Mouse (Mus musculus) midbrain, postnatal 0 days (tissue): Measurements from ENCODE around the gene Paqr8. TPM values are rescaled to one million over a fixed set of nuclear protein-coding genes. Genes with fewer than 3 reads are reported as not detected.
"Not testable (repeated sequence)": the region's sequence is repeated elsewhere in the genome, so short reads cannot be mapped to it uniquely, and the experiment has no call there.

Experiments
- ATAC-seq: fragments of 200-750 bp; cut with Nextera tagmentation; 2 replicates; pipeline ENCODE4 v1.8.0; 2017; ENCODE audit warnings: moderate number of reproducible peaks, mild to moderate bottlenecking, moderate TSS enrichment, moderate library complexity; ENCODE audit not compliant: low FRiP score
- DNase-seq: peaks from one replicate; pipeline ENCODE4 v3.0.0-alpha.2; 2015; ENCODE audit warnings: low spot score
- H3K27ac ChIP-seq: fragments of 300-500 bp; sonication (generic); 2 replicates; pipeline ENCODE4 v1.5.1; 2014; ENCODE audit warnings: low read depth, mild to moderate bottlenecking, low read length, mixed read lengths
- H3K27me3 ChIP-seq: fragments of 300-500 bp; sonication (generic); 2 replicates; pipeline ENCODE4 v1.6.1; 2014; ENCODE audit warnings: low read length, control low read depth, mixed read lengths; ENCODE audit not compliant: insufficient read depth
- H3K36me3 ChIP-seq: fragments of 300-500 bp; sonication (generic); 2 replicates; pipeline ENCODE4 v1.6.1; 2014; ENCODE audit warnings: low read length, control low read depth, mixed read lengths; ENCODE audit not compliant: insufficient read depth
- H3K4me1 ChIP-seq: fragments of 300-500 bp; sonication (generic); 2 replicates; pipeline ENCODE4 v1.6.1; 2014; ENCODE audit warnings: mild to moderate bottlenecking, control low read depth, antibody characterized with exemption, low read length, mixed read lengths; ENCODE audit not compliant: insufficient read depth
- H3K4me2 ChIP-seq: fragments of 300-500 bp; sonication (generic); 2 replicates; pipeline ENCODE4 v1.6.1; 2014; ENCODE audit warnings: low read depth, mild to moderate bottlenecking, low read length, mixed read lengths; ENCODE audit not compliant: poor library complexity, severe bottlenecking
- H3K4me3 ChIP-seq: fragments of 300-500 bp; sonication (generic); 2 replicates; pipeline ENCODE4 v1.5.1; 2014; ENCODE audit warnings: low read depth, mild to moderate bottlenecking, low read length, moderate library complexity
- H3K9ac ChIP-seq: fragments of 300-500 bp; sonication (generic); replicated peaks from 2 replicates; pipeline ENCODE4 v1.6.1; 2014; ENCODE audit warnings: mild to moderate bottlenecking, low read length, moderate library complexity, mixed read lengths; ENCODE audit not compliant: poor library complexity, severe bottlenecking
- H3K9me3 ChIP-seq: fragments of 300-500 bp; sonication (generic); 2 replicates; pipeline ENCODE4 v1.6.1; 2016; ENCODE audit warnings: low read length, control low read depth
- CTCF ChIP-seq: IDR thresholded peaks from 2 replicates; pipeline ENCODE4 v1.5.1; 2016; ENCODE audit warnings: antibody characterized with exemption, mild to moderate bottlenecking
- WGBS: fragments of 180-500 bp; shearing (Covaris S2); extraction: QIAGEN DNeasy Blood & Tissue Kit; methylation state at CpG from one replicate; pipeline ENCODE4 v1.1.7; 2014; 5-methylcytosine and 5-hydroxymethylcytosine counted together
- polyA plus RNA-seq: library from polyadenylated mRNA; unstranded; fragments of >200 nt; fragmentation: Nextera tagmentation; extraction: Ambion mirVana; gene quantifications from 2 replicates; pipeline ENCODE4 v1.2.1, GENCODE M21; 2015
- total RNA-seq: library from RNA; depleted of rRNA; stranded (reverse); fragments of >200 nt; gene quantifications from 2 replicates; pipeline ENCODE4 v1.2.3, GENCODE M21; 2014

The Paqr8 gene
- total and polyA plus RNA-seq, 2 experiments from 2014 or later = 32.5 to 144 TPM

GRCm38 (mm10) chr1:20914769-20915168 is 24.4 kb downstream of the Paqr8 start:
- ATAC-seq (0 out of 2 replicates have a peak, but pooled peaks have one; percentile 2), DNase-seq (no peak)
- H3K4me2 ChIP-seq = no peak overlapping the region
- 92% methylated on average over 3 of the region's 3 CpGs for WGBS
- H3K9ac ChIP-seq = no peak overlapping the region
- no peak for TF ChIP-seq CTCF
- no peaks in the 10 kb centered on the region for H3K27me3 ChIP-seq
- H3K9me3 ChIP-seq = no peaks in the 10 kb centered on the region
- no peaks in the 10 kb centered on the region for H3K36me3 ChIP-seq
- no peak overlapping the region for H3K27ac ChIP-seq
- no peaks in the 10 kb centered on the region for H3K4me1 ChIP-seq
- no peak overlapping the region for H3K4me3 ChIP-seq

DNA sequence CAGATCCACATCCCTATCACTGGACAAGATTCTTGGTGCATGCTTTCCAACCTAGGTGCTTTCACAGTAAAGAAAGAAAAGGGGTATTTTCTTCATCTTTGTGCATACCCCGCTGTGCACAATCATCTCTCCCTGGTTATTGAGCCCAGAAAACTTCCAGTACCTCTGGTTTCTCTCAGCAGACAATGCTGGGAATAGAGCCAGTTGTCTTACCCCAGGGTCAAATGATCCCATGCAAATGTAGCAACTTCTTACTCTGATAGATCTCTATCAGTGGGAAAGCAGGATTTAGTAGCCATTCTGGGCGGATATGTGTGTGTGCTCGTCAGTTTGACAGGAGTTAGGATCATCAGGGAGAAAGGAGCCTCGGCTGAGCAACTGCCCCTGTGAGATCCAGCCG is 25.2 kb downstream of the Paqr8 start:
- no peak for TF ChIP-seq CTCF
- no peak overlapping the region for H3K4me2 ChIP-seq
- H3K9ac ChIP-seq = no peak overlapping the region
- no peaks in the 10 kb centered on the region for H3K27me3 ChIP-seq
- H3K36me3 ChIP-seq = no peaks in the 10 kb centered on the region
- ATAC-seq (no peak), DNase-seq (no peak)
- H3K4me3 ChIP-seq = no peak overlapping the region
- 72% methylated on average over 5 of the region's 5 CpGs for WGBS
- no peaks in the 10 kb centered on the region for H3K4me1 ChIP-seq
- H3K9me3 ChIP-seq = no peaks in the 10 kb centered on the region
- no peak overlapping the region for H3K27ac ChIP-seq

DNA sequence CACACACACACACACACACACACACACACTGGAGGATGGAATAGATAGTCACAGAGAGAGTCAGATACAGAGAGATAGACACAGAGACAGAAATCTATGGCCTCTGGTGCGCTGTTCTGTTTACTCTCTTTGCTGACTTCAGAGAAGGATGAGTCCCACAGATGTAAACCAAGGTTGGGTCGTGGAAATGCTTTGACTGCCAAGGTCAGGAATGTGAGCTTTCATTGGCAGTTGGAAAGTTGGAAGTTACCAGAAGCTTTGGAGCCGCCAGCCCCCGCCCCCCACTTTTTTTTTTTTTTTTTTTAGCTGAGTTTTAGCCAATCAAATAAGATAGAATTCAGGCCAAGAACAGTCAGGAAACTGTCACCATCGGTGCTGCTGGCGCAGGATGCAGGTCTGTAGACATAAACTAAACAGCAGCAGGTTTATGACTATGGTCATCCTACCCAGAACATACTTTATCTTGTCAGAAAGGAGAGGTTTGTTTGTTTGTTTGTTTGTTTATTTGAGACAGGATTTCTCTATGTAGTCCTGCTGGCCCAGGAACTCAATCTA is 27.2 kb downstream of the Paqr8 start:
- Histone ChIP-seq H3K36me3 (no peaks in the 10 kb centered on the region), H3K9me3 (no peaks in the 10 kb centered on the region), H3K4me1 (peaks cover 4% of the 10 kb centered on the region; the same call in 1 of the 2 replicates), H3K4me2 (no peak overlapping the region), H3K9ac (no peak overlapping the region), H3K4me3 (no peak overlapping the region), H3K27me3 (no peaks in the 10 kb centered on the region), H3K27ac (no peak overlapping the region)
- TF ChIP-seq CTCF = no peak
- 87% methylated on average over 6 of the region's 6 CpGs for WGBS
- ATAC-seq (no peak), DNase-seq (no peak)

GRCm38 (mm10) chr1:20919728-20920127 is 29.3 kb downstream of the Paqr8 start:
- Histone ChIP-seq H3K4me1 (peaks cover 4% of the 10 kb centered on the region; the same call in 1 of the 2 replicates), H3K9me3 (no peaks in the 10 kb centered on the region), H3K36me3 (no peaks in the 10 kb centered on the region), H3K4me2 (no peak overlapping the region), H3K4me3 (no peak overlapping the region), H3K9ac (no peak overlapping the region), H3K27me3 (no peaks in the 10 kb centered on the region), H3K27ac (no peak overlapping the region)
- no peak for TF ChIP-seq CTCF
- WGBS = 56% methylated on average over 2 of the region's 2 CpGs
- ATAC-seq (no peak; the same call in 1 of the 2 replicates), DNase-seq (peak; percentile 33)

DNA sequence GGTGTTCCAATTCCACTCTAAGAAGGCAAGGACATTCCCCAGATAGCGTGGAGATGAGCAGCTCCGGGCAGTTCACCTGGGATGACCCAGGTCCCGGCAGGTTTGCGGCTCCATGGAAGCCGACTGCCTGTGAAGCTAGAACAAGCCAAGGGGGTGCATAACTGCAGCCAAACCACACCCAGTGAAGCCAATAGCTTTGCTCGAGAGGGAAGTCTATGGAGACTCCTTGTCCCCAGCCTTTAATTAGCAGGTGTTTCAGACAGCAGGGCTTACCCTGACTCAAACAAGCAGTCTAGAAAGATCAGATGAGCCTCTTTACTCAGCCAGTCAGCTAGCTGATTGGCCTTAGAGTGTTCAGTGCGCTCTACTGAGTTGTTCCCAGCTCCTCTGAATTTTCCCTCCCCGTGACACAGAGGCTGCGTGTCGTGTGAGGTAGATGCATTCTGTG is 30.7 kb downstream of the Paqr8 start:
- ATAC-seq = 0 out of 2 replicates have a peak, but pooled peaks have one; percentile 18
- WGBS = 72% methylated on average over 10 of the region's 10 CpGs

DNA sequence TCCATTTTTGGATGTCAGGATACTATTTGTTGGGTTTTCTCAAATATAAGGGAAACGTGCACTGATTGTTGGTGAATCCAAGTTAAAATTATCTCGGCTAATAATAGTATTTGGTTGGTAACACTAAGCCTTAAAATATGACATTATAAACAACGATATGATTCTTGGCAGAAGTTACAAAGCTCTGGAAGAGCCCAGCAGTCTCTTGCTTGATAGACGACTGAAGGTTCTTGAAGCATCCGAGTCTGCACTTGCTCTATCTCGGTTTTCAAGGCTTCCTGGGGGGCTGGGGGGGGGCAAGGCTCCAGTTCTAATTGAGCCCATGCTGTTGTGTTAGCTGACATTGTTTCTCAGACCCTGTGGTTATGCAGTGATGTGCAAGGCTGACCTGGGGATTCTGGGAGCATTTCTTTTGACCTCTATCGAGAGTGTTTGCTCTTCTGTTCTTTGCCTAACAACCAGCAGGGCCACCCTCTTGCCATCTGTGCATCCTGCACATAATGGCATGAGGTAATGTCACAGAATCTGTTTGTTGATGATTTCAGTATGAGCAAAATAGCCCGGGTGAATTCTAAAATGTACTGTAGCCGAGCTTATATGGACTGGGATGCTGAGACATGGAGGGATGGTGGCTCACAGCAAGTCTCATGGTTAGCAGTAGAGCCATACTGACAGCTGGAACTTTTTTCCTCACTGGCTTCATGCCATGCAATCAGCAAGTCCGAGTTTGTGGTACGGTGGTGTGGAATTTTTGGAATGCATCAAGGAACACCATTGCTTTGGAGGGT is 32.4 kb downstream of the Paqr8 start:
- ATAC-seq = 0 out of 2 replicates have a peak, but pooled peaks have one; percentile 17
- peak; percentile 42 for DNase-seq
- TF ChIP-seq CTCF = peak; percentile 6; the same call in 1 of the 2 replicates
- 55% methylated on average over 11 of the region's 11 CpGs for WGBS
- Histone ChIP-seq H3K36me3 (no peaks in the 10 kb centered on the region), H3K4me3 (no peak overlapping the region), H3K4me1 (peaks cover 4% of the 10 kb centered on the region; the same call in 1 of the 2 replicates), H3K9me3 (no peaks in the 10 kb centered on the region), H3K4me2 (no peak overlapping the region), H3K27ac (peak overlapping the region; percentile 65), H3K27me3 (no peaks in the 10 kb centered on the region), H3K9ac (no peak overlapping the region)

More for the DNA sequence above, 30.7 kb downstream of the Paqr8 start:
- Histone ChIP-seq H3K27me3 (no peaks in the 10 kb centered on the region), H3K4me2 (no peak overlapping the region), H3K27ac (peak overlapping the region; percentile 55), H3K9me3 (no peaks in the 10 kb centered on the region), H3K4me3 (no peak overlapping the region), H3K36me3 (no peaks in the 10 kb centered on the region), H3K4me1 (peaks cover 4% of the 10 kb centered on the region; the same call in 1 of the 2 replicates), H3K9ac (no peak overlapping the region)
- no peak for TF ChIP-seq CTCF
- no peak for DNase-seq

DNA sequence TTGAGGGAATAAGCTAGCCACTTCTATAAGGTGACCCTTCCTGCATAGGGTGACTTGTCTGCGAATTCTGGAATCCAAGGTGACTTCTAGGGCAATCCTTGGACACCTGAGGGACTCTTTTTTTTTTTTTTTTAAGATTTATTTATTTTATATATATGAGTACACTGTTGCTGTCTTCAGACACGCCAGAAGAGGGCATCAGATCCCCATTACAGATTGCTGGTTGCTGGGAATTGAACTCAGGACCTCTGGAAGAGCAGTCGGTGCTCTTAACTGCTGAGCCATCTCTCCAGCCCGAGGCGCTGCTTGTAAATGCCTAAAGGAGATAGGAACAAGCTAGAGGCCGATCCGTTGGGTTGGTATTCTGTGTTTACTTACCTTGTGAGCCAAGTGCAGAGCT is 34.9 kb downstream of the Paqr8 start:
- H3K4me2 ChIP-seq, H3K36me3 ChIP-seq, H3K4me3 ChIP-seq, H3K27me3 ChIP-seq, H3K27ac ChIP-seq, H3K9me3 ChIP-seq, DNase-seq, H3K9ac ChIP-seq, ATAC-seq, H3K4me1 ChIP-seq: not testable (repeated sequence)
- 82% methylated on average over 7 of the region's 7 CpGs for WGBS
